Mouse (Mus musculus) testis, postnatal 10 days (tissue): ENCODE data around the gene Gramd1b.
"Not testable (repeated sequence)": the region's sequence is repeated elsewhere in the genome, so short reads cannot be mapped to it uniquely, and the experiment has no call there.

Source experiments
- DNase-seq: peaks from one replicate; pipeline ENCODE4 v3.0.0; 2021; ENCODE audit warnings: low spot score

Gramd1b gene

DNA sequence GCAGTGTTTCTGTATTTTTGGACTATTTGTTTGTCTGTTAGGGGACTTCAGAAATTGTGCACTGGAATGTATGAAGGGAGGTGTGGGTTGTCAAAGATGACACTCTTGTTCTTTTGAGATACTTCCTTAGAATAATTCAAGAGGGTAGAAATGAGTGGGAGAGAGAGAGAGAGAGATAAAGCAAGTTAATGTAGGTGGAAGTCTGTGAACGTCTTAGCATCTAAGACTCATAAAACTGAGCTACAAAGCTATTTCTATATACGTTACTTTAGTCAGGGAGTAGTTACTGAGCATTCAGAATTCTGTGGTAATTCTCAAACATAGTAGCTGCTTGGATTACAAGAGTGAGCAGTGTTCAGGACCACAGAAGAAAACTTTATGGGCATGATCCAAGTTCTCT is 19.2 kb downstream of the Gramd1b start:
- no peak for DNase-seq

GRCm38 (mm10) chr9:40509479-40509878 is 21.7 kb downstream of the Gramd1b start:
- DNase-seq = no peak

DNA sequence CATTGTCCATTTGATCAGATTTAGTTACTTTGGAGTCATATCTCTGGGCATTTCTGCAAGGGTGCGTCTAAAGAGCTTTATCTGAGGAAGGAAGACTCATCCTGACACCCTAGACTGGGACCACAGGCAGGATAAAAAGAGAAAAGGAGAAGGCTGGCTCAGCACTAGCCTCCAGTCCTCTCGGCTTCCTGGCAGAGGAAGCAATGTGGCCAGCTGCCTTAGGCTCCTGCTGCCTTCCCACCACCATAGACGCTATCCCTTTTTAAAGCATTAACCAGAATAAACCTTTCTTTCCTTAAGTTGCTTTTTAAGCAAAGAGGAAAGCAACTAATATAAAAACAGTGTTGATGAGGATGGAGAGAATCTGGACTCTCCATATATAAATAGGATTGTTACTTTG is 24.6 kb downstream of the Gramd1b start:
- no peak for DNase-seq

DNA sequence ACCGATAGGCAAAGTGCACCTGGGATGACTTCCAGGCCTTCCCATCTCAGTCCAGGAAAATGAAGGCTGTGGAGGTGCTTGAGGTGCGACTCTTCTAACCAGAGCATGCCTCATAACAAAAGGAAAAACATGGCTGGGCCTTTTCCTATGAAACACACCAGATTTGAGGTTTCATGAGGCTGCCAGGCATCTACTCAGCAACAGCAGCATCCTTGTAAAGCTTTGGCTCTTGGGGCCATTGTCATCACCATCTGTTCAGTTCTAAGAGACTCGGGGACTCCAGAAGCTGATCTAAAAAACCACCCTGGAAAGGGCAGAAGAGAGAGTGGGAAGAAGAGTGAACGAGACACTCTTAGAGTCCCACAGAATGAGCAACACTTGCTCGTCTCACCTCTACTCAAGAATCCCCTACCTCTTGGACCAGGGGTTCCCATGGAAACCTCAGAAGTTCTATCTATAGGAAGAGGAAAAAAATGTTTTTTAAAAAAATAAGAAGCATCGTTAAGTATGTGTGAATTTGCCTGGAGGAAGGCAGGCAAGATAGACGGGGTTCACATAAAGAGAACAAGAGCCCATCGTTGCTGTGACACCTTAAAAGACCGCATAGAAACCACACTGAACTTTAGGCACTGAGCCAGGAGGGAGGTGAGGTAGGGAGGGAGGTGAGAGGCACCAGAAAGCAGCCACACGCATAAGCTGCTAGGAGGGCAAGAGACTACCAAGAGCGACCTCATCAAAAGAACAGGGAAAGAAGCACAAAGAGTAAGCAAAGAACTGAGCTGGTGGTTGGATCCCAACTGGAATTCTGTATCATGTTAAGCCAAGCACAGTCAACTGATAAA is 25.5 kb downstream of the Gramd1b start:
- DNase-seq = no peak

GRCm38 (mm10) chr9:40504886-40505285 is 26.3 kb downstream of the Gramd1b start:
- no peak for DNase-seq

DNA sequence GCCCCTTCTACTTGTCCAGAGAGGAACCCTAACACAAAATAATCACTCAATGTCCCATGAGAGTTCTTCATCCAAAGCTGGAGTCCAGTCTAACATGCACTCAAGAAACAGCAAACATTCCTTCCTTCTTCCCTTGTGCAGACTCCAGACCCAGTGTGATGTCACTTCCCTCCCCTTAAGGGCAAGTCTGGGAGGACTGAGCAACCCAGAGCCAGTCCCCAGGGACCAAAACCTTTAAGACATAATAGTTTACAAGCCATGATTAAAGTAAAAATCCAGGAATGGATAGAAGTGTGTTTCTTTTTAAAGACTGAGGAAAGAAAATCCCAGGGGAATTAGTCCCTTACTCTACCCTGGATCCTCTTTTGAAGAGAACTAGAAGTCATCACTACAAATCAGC is 30.5 kb downstream of the Gramd1b start:
- no peak for DNase-seq

DNA sequence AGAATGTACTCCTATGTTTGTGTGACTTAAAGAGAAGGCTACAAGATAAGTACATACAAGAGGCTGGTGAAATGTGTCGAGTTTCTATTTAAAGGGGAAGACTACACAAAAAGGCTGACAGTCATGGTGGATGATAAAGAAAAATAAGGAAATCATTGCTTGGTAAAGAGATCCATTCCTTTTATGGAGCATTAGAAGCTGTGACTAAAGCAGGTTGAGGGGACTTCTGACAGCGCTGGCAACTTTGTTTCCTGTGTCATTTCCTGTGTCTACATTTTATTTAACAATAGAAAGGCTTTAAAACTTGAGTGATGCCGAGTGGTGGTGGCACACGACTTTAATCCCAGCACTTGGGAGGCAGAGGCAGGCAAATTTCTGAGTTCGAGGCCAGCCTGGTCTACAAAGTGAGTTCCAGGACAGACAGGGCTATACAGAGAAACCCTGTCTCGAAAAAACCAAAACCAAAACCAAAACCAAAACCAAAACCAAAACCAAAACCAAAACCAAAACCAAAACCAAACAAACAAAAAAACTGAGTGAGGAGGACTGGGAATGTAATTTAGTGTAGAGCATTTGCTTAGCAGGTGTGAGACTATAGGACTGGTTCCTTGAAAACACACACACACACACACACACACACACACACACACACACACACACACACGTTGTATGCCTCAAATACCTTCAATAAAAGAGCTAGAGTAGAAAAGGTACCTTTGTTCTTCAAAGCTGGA is 48.7 kb downstream of the Gramd1b start:
- not testable (repeated sequence) for DNase-seq

DNA sequence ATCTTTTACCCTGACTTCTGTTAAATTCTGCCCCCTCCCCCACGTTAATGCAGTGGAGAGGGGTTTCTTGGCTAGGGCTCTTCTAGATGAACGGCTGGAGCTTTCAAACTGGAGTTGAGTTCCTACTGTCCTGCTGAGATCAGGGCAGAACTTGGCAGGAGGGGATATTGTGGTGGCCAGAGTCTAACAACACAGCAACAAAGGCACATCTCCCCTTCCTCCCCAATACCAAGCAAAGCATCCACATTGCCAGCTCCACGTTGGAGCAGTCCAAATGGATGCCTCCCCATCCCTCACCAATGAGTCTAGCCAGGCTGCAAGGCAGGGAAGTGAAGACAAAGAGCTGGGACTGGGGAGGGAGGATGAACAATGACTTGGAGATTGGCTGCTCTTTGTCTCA is 49.9 kb downstream of the Gramd1b start:
- DNase-seq = no peak

DNA sequence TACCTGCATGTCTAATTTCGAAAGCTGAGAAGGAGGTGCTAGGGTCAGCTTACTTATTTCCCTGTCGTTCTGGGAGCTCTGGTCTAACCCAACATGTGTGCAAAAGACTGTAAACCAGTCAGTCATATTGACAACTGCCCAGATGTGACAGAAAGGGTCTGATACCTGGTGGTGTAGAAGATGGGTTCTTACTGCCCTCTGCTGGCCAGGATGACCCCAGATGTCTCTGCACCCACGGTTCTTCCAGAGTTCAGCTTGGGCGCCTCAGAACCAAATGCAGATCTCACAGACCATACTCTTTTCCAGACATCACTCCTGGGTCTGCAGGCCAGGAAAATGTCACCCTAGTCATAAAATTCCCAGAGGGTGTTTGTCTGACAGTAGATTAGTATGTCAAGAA is 51.9 kb downstream of the Gramd1b start:
- peak; percentile 79 for DNase-seq

GRCm38 (mm10) chr9:40478146-40478900 is 52.9 kb downstream of the Gramd1b start:
- DNase-seq = no peak

DNA sequence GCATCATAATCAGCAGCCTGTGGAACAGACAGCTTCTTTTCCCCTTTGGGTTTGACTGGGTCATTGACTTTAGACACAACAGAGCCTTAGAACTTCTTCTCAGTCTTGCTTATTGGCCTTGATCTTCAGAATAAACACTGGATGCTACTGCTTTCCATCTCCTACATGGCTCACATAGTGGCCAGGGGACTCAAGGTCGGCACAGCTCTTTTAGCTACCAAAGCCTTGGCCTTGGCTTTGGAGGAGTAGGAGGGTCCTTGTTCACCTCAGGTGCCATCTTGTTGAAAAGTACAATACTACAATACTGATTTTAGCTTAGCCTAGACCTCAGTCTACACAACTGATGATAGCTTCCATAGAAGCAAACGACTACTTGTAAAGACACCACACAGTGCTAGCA is 53.6 kb downstream of the Gramd1b start:
- no peak for DNase-seq

DNA sequence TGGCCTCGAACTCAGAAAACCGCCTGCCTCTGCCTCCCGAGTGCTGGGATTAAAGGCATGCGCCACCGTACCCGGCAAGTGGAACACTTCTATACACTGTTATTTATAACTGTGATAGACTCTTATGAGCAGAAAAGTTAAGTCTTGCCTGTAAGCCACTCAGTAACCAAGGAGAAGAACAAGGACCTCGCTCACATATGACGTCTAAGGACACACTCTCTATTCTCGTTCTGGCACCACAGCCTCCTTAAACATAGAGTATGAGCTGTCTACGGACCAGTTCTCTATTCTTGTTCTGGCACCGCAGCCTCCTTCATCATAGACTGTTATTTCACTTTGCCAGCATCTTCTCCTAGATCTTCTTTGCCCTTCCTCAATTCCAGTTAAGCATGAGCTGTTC is 55.1 kb downstream of the Gramd1b start:
- no peak for DNase-seq

- DNase-seq = no peak
These were observed 58.1 kb downstream of the Gramd1b start for GRCm38 (mm10) chr9:40472961-40473510.

- DNase-seq = no peak
These were observed 61.6 kb downstream of the Gramd1b start for GRCm38 (mm10) chr9:40469403-40470137.

DNA sequence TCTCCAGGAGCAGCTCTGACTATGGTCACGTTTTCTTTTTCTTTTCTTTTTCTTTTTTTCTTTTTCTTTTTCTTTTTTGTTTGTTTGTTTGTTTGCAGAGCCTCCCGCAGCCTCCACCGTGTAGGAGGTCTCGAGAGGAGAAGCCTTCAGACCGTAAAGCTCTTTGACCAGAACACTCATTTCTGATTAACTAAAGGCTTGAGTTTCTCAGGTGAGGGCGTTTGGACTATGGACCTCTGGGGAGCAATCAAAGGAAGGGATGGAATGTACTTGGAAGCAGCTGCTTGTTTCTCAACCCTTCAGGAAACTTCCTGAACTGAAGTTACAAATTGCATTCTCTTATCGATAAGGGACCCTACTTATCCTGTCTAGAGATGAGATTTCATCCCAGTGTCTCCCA is 64.4 kb downstream of the Gramd1b start:
- DNase-seq = no peak

DNA sequence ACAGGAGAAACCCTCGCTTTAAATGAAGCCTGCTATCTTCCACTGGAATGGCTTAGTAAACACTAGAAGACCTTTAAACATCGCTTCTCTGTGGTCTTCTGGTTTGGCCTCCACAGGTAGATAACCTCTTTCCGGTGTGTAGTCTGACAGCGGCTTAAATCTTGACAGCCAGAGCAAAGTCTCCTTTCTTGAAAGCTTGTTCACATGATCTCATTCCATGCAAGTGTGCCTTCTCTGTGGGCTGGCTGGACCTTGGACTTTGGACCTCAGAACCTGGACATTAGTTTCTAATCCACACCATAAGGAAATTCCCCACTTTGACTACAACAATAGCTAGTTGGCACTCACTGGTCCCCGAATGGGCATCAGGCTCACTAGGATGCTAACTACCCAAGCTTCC is 65.6 kb downstream of the Gramd1b start:
- no peak for DNase-seq

DNA sequence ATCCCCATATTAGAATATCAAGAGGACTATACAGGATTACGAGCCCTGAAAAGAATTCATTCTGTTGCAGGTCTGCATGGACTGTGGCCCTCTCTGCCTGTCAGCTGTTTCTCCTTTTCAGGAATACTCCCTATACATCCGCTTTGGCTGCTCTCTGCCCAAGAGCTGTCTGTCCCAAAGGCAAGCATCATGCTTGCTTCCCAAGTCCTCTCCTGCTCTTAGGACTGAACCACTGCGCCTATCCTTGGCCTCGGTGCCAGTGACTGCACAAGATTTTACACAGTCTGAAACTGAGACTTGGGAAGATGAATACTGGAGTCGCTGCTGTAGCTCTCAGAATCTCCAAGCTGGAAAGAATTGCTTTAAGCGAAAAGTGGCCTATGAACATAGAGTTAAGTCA is 68.8 kb downstream of the Gramd1b start:
- no peak for DNase-seq

- DNase-seq = no peak
These were observed 70.4 kb downstream of the Gramd1b start for GRCm38 (mm10) chr9:40460781-40461180.

GRCm38 (mm10) chr9:40459304-40460280 is 71.6 kb downstream of the Gramd1b start:
- no peak for DNase-seq

- no peak for DNase-seq
These were observed 72.5 kb downstream of the Gramd1b start for GRCm38 (mm10) chr9:40458559-40459303.
